Comparison of ENCODE assay signal across 13 mouse cellular contexts in the genomic region with DNA sequence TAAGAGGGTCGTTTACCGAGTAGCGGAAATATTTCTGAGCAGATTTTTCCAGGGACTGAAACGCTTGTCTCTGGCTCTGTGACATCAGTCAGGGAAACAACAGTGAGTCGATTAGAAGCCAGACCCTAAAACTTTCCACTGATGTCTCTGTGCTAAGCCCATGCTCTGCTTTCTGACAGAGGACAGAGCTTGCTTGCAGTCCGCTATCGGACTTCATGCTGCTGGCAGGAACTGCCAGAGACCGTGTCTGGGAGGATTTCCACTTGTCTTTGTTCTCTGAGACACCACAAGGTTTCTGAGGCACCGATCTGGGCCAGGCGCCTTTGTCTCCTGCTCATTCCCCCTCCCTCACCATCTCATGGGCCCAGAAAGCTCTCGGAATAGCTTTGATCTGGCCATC. TPM values are rescaled to one million over a fixed set of nuclear protein-coding genes. Genes with fewer than 3 reads are reported as not detected.
DNase-seq lines count a peak whose midpoint lies in the region; ATAC-seq and TF ChIP-seq lines count a peak whose summit lies in the region.
"Had no signal": no experiment of that assay in that cellular context is flagged by ENCODE, and none has a peak within 500 bp of the region (broad histone marks: within the 10 kb centered on the region; RNA-seq: fewer than 3 reads in every experiment).

No protein-coding gene starts in this region.

- H3K36me3 ChIP-seq in heart, embryonic 10.5 days = peaks cover 23% of the 10 kb centered on the region
- no peaks in the 10 kb centered on the region for H3K36me3 ChIP-seq in midbrain, embryonic 10.5 days
- H3K36me3 ChIP-seq in midbrain, embryonic 15.5 days (replicated peaks) = no peaks in the 10 kb centered on the region
- no peaks in the 10 kb centered on the region for H3K36me3 ChIP-seq in hindbrain, postnatal 0 days (ENCODE audit: insufficient read depth, low read length)
- no peaks in the 10 kb centered on the region for H3K36me3 ChIP-seq in stomach, embryonic 16.5 days (ENCODE audit: control insufficient read depth, insufficient read depth, low read length)

- ATAC-seq in midbrain, embryonic 15.5 days (replicated peaks) = no peak
- no peak for ATAC-seq in hindbrain, postnatal 0 days
- ATAC-seq in stomach, embryonic 16.5 days (ENCODE audit: insufficient read depth, low FRiP score) = no peak
- ATAC-seq: CD4-positive, CD25-positive, alpha-beta regulatory T cell, adult 4 months had no signal

- no peak overlapping the region for H3K4me2 ChIP-seq in midbrain, embryonic 15.5 days
- no peak overlapping the region for H3K4me2 ChIP-seq in hindbrain, postnatal 0 days (ENCODE audit: low read depth, low read length)
- no peak overlapping the region for H3K4me2 ChIP-seq in stomach, embryonic 16.5 days (ENCODE audit: low read depth, low read length)
- H3K4me2 ChIP-seq: limb, embryonic 13.5 days had no signal

- H3K9me3 ChIP-seq in heart, embryonic 10.5 days = no peaks in the 10 kb centered on the region
- H3K9me3 ChIP-seq in midbrain, embryonic 10.5 days (replicated peaks) = no peaks in the 10 kb centered on the region
- H3K9me3 ChIP-seq in midbrain, embryonic 15.5 days = no peaks in the 10 kb centered on the region
- H3K9me3 ChIP-seq in hindbrain, postnatal 0 days (ENCODE audit: low read length) = no peaks in the 10 kb centered on the region
- no peaks in the 10 kb centered on the region for H3K9me3 ChIP-seq in stomach, embryonic 16.5 days (replicated peaks; ENCODE audit: control insufficient read depth, low read length)
- H3K9me3 ChIP-seq: limb, embryonic 13.5 days had no signal

- no peak for TF ChIP-seq CTCF in hindbrain, postnatal 0 days (IDR thresholded peaks at IDR 0.05; ENCODE audit: low read depth)

- WGBS in heart, embryonic 10.5 days = 27% methylated on average over 11 of the region's 11 CpGs
- WGBS in midbrain, embryonic 10.5 days = 39% methylated on average over 11 of the region's 11 CpGs
- WGBS in midbrain, embryonic 15.5 days = 15% methylated on average over 11 of the region's 11 CpGs
- 24% methylated on average over 11 of the region's 11 CpGs for WGBS in hindbrain, postnatal 0 days
- 43% methylated on average over 11 of the region's 11 CpGs for WGBS in stomach, embryonic 16.5 days

- DNase-seq in heart, embryonic 10.5 days (ENCODE audit: low spot score) = peak; percentile 86
- DNase-seq in heart, postnatal 14 days = no peak
- peak; percentile 45 for DNase-seq in midbrain, embryonic 10.5 days (ENCODE audit: low spot score)
- peak; percentile 28 for DNase-seq in hindbrain, postnatal 0 days (ENCODE audit: low spot score)
- no peak for DNase-seq in thymus, postnatal 36 days
- DNase-seq in gastrocnemius, postnatal 10 days = no peak
- DNase-seq: cerebellum, adult 2 months; right cerebral cortex, adult 18-20 months; thymus, adult 2 months had no signal

- peak overlapping the region; percentile 83 for H3K27ac ChIP-seq in heart, embryonic 10.5 days
- H3K27ac ChIP-seq in midbrain, embryonic 10.5 days (replicated peaks) = peak overlapping the region; percentile 77
- no peak overlapping the region for H3K27ac ChIP-seq in midbrain, embryonic 15.5 days
- H3K27ac ChIP-seq in hindbrain, postnatal 0 days = peak overlapping the region; percentile 26; the same call in 1 of the 2 replicates
- peak overlapping the region; percentile 19; the same call in 1 of the 2 replicates for H3K27ac ChIP-seq in stomach, embryonic 16.5 days (ENCODE audit: low read length)
- H3K27ac ChIP-seq: limb, embryonic 13.5 days had no signal

- no peak overlapping the region for H3K4me3 ChIP-seq in heart, embryonic 10.5 days
- no peak overlapping the region for H3K4me3 ChIP-seq in midbrain, embryonic 10.5 days
- no peak overlapping the region for H3K4me3 ChIP-seq in midbrain, embryonic 15.5 days
- H3K4me3 ChIP-seq in hindbrain, postnatal 0 days (ENCODE audit: low read length) = no peak overlapping the region
- no peak overlapping the region for H3K4me3 ChIP-seq in stomach, embryonic 16.5 days (replicated peaks; ENCODE audit: low read length)
- H3K4me3 ChIP-seq: limb, embryonic 13.5 days had no signal

- intact Hi-C loops in heart, postnatal 14 days (cut with DNase I) = no loop called here

- H3K9ac ChIP-seq in midbrain, embryonic 15.5 days = no peak overlapping the region
- H3K9ac ChIP-seq in hindbrain, postnatal 0 days (replicated peaks; ENCODE audit: low read length) = no peak overlapping the region
- no peak overlapping the region for H3K9ac ChIP-seq in stomach, embryonic 16.5 days (ENCODE audit: low read length)
- H3K9ac ChIP-seq: limb, embryonic 13.5 days had no signal

- H3K27me3 ChIP-seq in heart, embryonic 10.5 days (ENCODE audit: insufficient read depth, poor library complexity, severe bottlenecking) = no peaks in the 10 kb centered on the region
- no peaks in the 10 kb centered on the region for H3K27me3 ChIP-seq in midbrain, embryonic 10.5 days (ENCODE audit: low read depth, poor library complexity, severe bottlenecking)
- H3K27me3 ChIP-seq in midbrain, embryonic 15.5 days (replicated peaks) = no peaks in the 10 kb centered on the region
- no peaks in the 10 kb centered on the region for H3K27me3 ChIP-seq in hindbrain, postnatal 0 days (ENCODE audit: insufficient read depth, low read length)
- H3K27me3 ChIP-seq in stomach, embryonic 16.5 days (ENCODE audit: control insufficient read depth, insufficient read depth, low read length) = no peaks in the 10 kb centered on the region
- H3K27me3 ChIP-seq: limb, embryonic 13.5 days had no signal

- H3K4me1 ChIP-seq in heart, embryonic 10.5 days = peaks cover 44% of the 10 kb centered on the region
- H3K4me1 ChIP-seq in midbrain, embryonic 10.5 days = peaks cover 25% of the 10 kb centered on the region
- H3K4me1 ChIP-seq in midbrain, embryonic 15.5 days = no peaks in the 10 kb centered on the region
- H3K4me1 ChIP-seq in hindbrain, postnatal 0 days (ENCODE audit: insufficient read depth, low read length) = no peaks in the 10 kb centered on the region
- H3K4me1 ChIP-seq in stomach, embryonic 16.5 days (ENCODE audit: control insufficient read depth, insufficient read depth, low read length) = peaks cover 4% of the 10 kb centered on the region; the same call in 1 of the 2 replicates

RNA-seq across cellular contexts. Expression of a gene that starts 21.4 kb away (rescaled TPM):
- 87.1 and 149 TPM in 2 replicates for polyA plus RNA-seq in heart, embryonic 10.5 days (2016; fragmentation: Nextera tagmentation; extraction: Ambion mirVana)
- total RNA-seq in heart, postnatal 14 days (2021) = 100 to 1,000 TPM; 148 to 162 TPM
- 25.6 and 29.2 TPM in 2 replicates for polyA plus RNA-seq in midbrain, embryonic 10.5 days (2016; fragmentation: Nextera tagmentation; extraction: Ambion mirVana)
- polyA plus RNA-seq in midbrain, embryonic 15.5 days (2015; fragmentation: Nextera tagmentation; extraction: Ambion mirVana) = 32.4 and 32.8 TPM in 2 replicates
- 23.7 and 24.1 TPM in 2 replicates for total RNA-seq in hindbrain, postnatal 0 days (2014; rRNA removed)
- 23.7 and 23.8 TPM in 2 replicates for polyA plus RNA-seq in hindbrain, postnatal 0 days (2015; fragmentation: Nextera tagmentation; extraction: Ambion mirVana)
- polyA plus RNA-seq in stomach, embryonic 16.5 days (2015; fragmentation: Nextera tagmentation; extraction: Ambion mirVana) = 63.6 and 64.5 TPM in 2 replicates
- 10 to 100 TPM; 49.5 to 54.7 TPM for total RNA-seq in gastrocnemius, postnatal 10 days (2021)
- polyA plus RNA-seq: CD4-positive, CD25-positive, alpha-beta regulatory T cell, adult 4 months had no signal

RNA-seq across cellular contexts. Expression of a gene that starts 36.2 kb away (rescaled TPM):
- polyA plus RNA-seq in heart, embryonic 10.5 days (2016; fragmentation: Nextera tagmentation; extraction: Ambion mirVana) = 24.7 and 34.8 TPM in 2 replicates
- 1 to 10 TPM; 6.0 to 7.4 TPM for total RNA-seq in heart, postnatal 14 days (2021)
- 25.6 and 27.9 TPM in 2 replicates for polyA plus RNA-seq in midbrain, embryonic 10.5 days (2016; fragmentation: Nextera tagmentation; extraction: Ambion mirVana)
- polyA plus RNA-seq in midbrain, embryonic 15.5 days (2015; fragmentation: Nextera tagmentation; extraction: Ambion mirVana) = 23.2 and 25.1 TPM in 2 replicates
- total RNA-seq in hindbrain, postnatal 0 days (2014; rRNA removed) = 23.1 and 32.6 TPM in 2 replicates
- 22.8 and 23.4 TPM in 2 replicates for polyA plus RNA-seq in hindbrain, postnatal 0 days (2015; fragmentation: Nextera tagmentation; extraction: Ambion mirVana)
- polyA plus RNA-seq in stomach, embryonic 16.5 days (2015; fragmentation: Nextera tagmentation; extraction: Ambion mirVana) = 28.3 and 30.6 TPM in 2 replicates
- 10 to 100 TPM; 10.5 to 15.6 TPM for total RNA-seq in gastrocnemius, postnatal 10 days (2021)

RNA-seq across cellular contexts. Expression of a gene that starts 45.1 kb away (rescaled TPM):
- polyA plus RNA-seq in heart, embryonic 10.5 days (2016; fragmentation: Nextera tagmentation; extraction: Ambion mirVana) = 89.1 and 115 TPM in 2 replicates
- total RNA-seq in heart, postnatal 14 days (2021) = 10 to 100 TPM; 30.7 to 31.3 TPM
- polyA plus RNA-seq in midbrain, embryonic 10.5 days (2016; fragmentation: Nextera tagmentation; extraction: Ambion mirVana) = 119 and 132 TPM in 2 replicates
- polyA plus RNA-seq in midbrain, embryonic 15.5 days (2015; fragmentation: Nextera tagmentation; extraction: Ambion mirVana) = 73.5 and 76.5 TPM in 2 replicates
- 108 and 116 TPM in 2 replicates for total RNA-seq in hindbrain, postnatal 0 days (2014; rRNA removed)
- 61.1 and 65.3 TPM in 2 replicates for polyA plus RNA-seq in hindbrain, postnatal 0 days (2015; fragmentation: Nextera tagmentation; extraction: Ambion mirVana)
- polyA plus RNA-seq in stomach, embryonic 16.5 days (2015; fragmentation: Nextera tagmentation; extraction: Ambion mirVana) = 71.9 and 82.7 TPM in 2 replicates
- total RNA-seq in gastrocnemius, postnatal 10 days (2021) = 10 to 100 TPM; 29.5 to 35.2 TPM

RNA-seq across cellular contexts. Expression of a gene that starts 46.2 kb away (rescaled TPM):
- polyA plus RNA-seq in heart, embryonic 10.5 days (2016; fragmentation: Nextera tagmentation; extraction: Ambion mirVana) = 179 and 305 TPM in 2 replicates
- total RNA-seq in heart, postnatal 14 days (2021) = 100 to 1,000 TPM; 595 to 617 TPM
- polyA plus RNA-seq in midbrain, embryonic 10.5 days (2016; fragmentation: Nextera tagmentation; extraction: Ambion mirVana) = 26.4 and 30.3 TPM in 2 replicates
- 97.6 and 101 TPM in 2 replicates for polyA plus RNA-seq in midbrain, embryonic 15.5 days (2015; fragmentation: Nextera tagmentation; extraction: Ambion mirVana)
- 89.8 and 92.2 TPM in 2 replicates for total RNA-seq in hindbrain, postnatal 0 days (2014; rRNA removed)
- 103 and 106 TPM in 2 replicates for polyA plus RNA-seq in hindbrain, postnatal 0 days (2015; fragmentation: Nextera tagmentation; extraction: Ambion mirVana)
- polyA plus RNA-seq in stomach, embryonic 16.5 days (2015; fragmentation: Nextera tagmentation; extraction: Ambion mirVana) = 27.4 and 60.2 TPM in 2 replicates
- total RNA-seq in gastrocnemius, postnatal 10 days (2021) = 1,000 to 10,000 TPM; 1,275 to 1,593 TPM
- polyA plus RNA-seq: CD4-positive, CD25-positive, alpha-beta regulatory T cell, adult 4 months had no signal

RNA-seq across cellular contexts. Expression of a gene that starts 53.1 kb away (rescaled TPM):
- 34.8 and 35.4 TPM in 2 replicates for polyA plus RNA-seq in heart, embryonic 10.5 days (2016; fragmentation: Nextera tagmentation; extraction: Ambion mirVana)
- 10 to 100 TPM; 37.4 to 39.4 TPM for total RNA-seq in heart, postnatal 14 days (2021)
- 26.7 and 33.6 TPM in 2 replicates for polyA plus RNA-seq in midbrain, embryonic 10.5 days (2016; fragmentation: Nextera tagmentation; extraction: Ambion mirVana)
- polyA plus RNA-seq in midbrain, embryonic 15.5 days (2015; fragmentation: Nextera tagmentation; extraction: Ambion mirVana) = 54.7 and 57.2 TPM in 2 replicates
- 43.8 and 56.9 TPM in 2 replicates for total RNA-seq in hindbrain, postnatal 0 days (2014; rRNA removed)
- 49.5 and 52.8 TPM in 2 replicates for polyA plus RNA-seq in hindbrain, postnatal 0 days (2015; fragmentation: Nextera tagmentation; extraction: Ambion mirVana)
- 26.8 and 27.4 TPM in 2 replicates for polyA plus RNA-seq in stomach, embryonic 16.5 days (2015; fragmentation: Nextera tagmentation; extraction: Ambion mirVana)
- total RNA-seq in gastrocnemius, postnatal 10 days (2021) = 10 to 100 TPM; 13.2 to 16.6 TPM

Comparison
In these comparisons a context has a peak if more than half of its experiments do, and no peak if none do; other contexts are left out.
1. DNase-seq: peak in heart, embryonic 10.5 days (single experiment), midbrain, embryonic 10.5 days (single experiment) and hindbrain, postnatal 0 days (single experiment); none in heart, postnatal 14 days (0 of 2), thymus, postnatal 36 days (0 of 2) and gastrocnemius, postnatal 10 days (single experiment).